Mouse (Mus musculus) brain, adult 10 weeks (tissue): ENCODE results near the gene Nxpe5. TPM values are rescaled to one million over a fixed set of nuclear protein-coding genes. Genes with fewer than 3 reads are reported as not detected.

Experiments
- polyA plus RNA-seq: library from polyadenylated mRNA; stranded (reverse); fragments of 350-450 nt; fragmentation: Illumina TruSeq; extraction: RNeasy Lipid Tissue Mini Kit (QIAGEN cat#74804); gene quantifications from one replicate; pipeline ENCODE4 v1.2.3, GENCODE M21; 2015; ENCODE audit warnings: low read depth, low replicate concordance

The Nxpe5 gene
- polyA plus RNA-seq, result not detected

DNA sequence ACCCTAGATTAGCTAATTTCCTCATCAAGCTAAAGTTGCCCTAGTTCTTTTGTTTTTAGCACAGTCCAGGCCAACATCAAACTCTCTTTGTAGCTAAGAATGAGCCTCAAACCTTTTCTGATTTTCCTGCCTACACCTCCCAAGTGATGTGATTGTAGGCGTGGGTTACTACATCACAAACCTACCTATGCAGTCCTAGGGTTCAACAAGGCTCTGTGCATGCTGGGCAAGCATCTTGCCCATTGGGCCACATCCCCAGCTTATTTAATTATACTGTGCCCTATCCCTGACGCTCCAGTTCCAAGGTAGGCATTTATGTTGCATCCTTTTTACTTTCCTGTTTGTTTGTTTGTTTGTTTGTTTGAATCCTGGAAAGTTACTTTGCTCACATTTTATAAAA lies at the start of gene Nxpe5:
Gene Nxpe5, plus strand, starts transcription at position 199 of the 400 bp plus-strand sequence.

DNA sequence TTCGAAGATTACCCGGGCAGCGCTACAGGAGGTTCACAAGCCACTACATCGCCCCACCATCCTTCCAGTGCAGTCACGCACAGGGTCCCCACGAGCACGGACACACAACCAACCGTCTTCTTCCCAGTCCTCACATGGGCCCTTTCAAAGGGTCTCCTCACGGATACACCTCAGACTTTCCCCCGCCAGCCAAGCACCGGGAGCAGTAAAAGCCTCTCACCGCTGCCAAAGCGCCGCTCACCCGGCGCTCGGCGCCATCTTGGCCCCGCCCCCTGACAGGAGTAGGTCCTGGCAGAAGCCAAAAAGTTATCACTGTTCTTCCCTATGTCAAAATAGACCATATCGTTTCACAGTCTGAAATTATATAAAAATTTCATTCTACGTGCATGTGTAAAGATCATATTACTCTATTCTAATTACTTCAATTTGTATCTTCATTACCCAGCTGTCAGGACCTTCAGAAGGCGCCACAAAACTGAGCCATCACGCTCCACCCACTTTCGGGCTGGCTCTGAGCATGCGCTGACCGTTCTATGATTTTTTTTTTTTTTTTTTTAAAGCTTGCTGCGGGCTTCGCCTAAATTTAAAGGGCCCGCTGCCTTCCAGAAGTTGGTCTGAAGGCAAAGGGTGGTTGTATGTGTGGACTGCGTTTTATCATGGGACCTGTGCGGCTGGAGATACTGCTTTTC lies 38.6 kb upstream of the Nxpe5 start, which contains the start of the genes Taf6 and Cnpy4:
Gene Taf6, minus strand, starts transcription at position 502 of the 689 bp plus-strand sequence.
Gene Cnpy4, plus strand, starts transcription at position 536 of the 689 bp plus-strand sequence.

DNA sequence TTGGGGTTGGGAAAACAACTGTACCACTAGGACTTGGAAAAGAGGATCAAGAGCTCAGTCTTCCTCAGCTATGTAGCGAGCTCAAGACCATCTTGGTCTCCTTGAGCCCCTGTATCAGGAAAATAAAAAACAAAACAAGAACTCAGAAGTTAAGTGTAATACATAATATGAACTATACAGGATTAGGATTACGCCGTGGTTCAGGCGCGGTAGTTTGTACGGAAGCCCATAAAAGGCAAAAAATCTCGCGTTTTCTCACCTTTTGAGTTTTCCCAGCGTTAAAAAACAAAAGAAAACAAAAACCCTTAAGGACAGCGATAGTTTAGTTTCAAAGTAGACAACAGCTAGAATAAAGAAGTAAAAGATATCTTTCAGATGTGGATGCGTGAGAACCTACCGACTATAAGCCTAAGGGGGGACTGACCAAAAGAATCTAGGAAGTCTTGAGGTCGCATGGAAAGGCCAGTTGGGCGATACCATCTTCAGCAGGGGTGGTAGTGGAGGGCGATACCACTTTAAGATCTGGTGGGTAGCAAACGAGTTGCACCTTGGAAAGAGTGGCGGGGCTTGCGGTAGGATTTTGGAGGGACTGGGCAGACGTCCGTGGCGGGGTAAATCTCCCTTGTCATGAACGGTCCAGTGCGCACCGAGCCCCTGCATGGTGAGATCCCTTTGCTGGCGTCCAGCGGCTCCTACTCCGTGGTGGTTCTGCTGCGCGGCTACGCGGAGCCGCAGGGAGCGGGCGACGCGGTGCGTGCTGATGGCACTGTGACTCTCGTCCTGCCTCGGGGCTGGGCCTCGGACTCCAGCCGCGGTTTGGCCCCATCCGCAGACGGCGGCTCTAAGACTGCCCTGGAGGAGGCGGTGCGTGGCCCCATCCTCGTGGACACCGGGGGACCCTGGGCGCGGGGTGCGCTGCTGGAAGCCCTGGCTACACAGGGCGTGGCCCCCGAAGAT lies 31.6 kb upstream of the Nxpe5 start, which contains the start of gene Mblac1:
Gene Mblac1, plus strand, starts transcription at position 544 of the 957 bp plus-strand sequence.

DNA sequence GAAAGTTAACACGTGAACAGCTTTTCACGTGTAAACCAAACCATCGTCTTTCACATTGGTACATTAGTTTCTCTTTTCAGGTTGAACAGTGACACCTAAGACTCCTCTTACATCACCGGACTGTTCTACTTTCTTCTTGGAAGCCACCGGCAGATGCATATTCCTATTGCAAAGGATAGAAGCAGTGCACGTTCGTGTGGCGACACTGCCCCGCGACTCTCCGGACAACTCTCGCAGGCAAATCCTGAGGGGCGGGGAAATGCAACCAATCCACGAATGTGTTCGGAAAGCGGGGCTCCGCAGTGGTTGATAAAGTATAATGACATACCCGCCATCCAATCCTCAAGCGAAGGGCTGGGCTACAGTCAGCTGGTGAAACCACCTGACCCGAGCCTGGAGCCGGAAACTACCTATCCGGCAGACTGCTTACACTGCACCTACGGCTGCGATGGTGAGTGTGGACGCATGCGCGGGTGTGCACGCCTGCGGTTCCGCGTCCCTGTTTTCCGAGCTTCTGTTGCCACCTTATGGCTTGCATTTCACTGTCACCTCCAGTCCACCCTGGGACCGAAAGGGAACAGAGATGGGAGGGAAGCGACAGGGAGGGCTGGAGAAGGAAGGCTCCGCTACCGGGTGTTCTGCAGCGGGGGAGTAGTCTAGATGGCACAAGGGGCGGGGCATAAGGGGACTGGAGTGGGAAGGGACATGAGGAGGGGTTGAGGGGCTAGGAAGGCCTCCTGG lies 29.8 kb downstream of the Nxpe5 start, which contains the start of gene Lamtor4:
Gene Lamtor4, plus strand, starts transcription at position 130 of the 741 bp plus-strand sequence.

DNA sequence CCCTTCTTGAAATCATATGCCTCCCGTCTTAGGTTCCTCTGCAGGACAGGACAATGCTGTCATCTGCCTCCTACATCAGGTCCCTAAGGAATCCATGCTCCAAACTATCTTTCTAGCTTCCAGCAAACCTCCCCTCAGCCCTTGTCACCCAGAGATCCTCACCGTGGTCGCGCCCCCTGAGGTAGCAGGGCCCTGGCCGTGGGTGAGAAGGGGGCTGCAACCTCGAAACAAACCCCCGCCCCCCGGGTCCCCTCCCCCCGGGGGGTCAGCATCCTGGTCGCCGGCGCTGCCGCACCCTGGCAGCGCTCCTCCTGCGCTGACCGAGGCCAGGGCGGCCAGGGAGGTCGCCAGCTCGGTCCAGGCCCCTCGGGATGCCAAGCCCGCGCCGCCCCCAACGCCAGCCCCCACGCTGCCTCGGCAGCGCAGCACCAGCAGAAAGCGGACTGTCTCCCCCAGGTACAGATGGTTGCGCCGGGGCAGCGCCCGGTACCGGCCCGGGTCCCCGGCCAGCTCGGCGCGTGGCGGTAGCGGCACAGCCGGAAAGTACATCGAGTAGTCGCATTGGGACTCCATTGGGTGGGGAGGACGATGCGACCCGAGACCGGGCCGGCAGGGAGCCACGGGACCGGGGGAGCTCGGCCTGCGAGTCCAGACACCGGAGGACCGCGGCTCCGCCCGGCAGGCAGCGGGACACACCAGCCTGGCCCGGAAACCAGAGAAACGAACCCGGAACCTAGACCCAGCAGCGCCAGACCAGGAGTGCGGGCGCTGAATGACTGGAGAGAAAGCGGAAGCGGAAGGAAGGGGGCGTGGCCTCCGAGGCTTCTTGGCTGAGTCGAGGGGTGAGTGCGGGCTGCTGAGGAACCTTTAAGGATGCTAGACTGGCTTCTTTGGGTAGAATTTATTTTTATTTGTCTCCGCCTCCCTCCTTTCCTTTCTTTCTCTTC lies 37.8 kb downstream of the Nxpe5 start, which contains the start of gene BC037034:
Gene BC037034, minus strand, starts transcription at position 774 of the 947 bp plus-strand sequence.

DNA sequence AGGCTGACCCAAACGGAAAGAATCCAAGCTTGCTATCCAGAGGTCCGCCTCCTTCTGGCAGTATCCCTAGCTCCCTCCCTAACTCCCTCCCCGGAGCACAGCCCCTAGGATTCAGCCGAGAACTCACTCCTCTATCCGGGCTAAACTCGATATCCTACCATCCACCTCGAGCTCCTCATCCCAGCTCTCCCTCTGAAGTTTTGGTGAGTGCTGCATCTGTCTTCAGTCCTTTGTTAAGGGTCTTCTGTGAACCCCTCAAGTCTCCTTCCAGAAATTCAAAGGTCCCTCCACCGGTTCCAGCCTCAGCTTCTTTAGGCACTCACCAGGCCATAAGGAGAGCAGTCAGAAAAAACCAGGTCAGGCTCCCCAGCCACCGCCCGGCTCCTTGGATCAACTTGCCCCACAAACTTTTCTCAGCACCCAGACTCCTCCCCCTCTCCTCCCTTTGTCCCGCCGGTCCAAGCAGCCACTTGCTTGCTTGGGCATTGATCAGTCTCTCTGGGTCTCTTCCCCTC lies 46.8 kb downstream of the Nxpe5 start, which contains the start of gene Gal3st4:
Gene Gal3st4, minus strand, starts transcription at position 432 of the 515 bp plus-strand sequence.

DNA sequence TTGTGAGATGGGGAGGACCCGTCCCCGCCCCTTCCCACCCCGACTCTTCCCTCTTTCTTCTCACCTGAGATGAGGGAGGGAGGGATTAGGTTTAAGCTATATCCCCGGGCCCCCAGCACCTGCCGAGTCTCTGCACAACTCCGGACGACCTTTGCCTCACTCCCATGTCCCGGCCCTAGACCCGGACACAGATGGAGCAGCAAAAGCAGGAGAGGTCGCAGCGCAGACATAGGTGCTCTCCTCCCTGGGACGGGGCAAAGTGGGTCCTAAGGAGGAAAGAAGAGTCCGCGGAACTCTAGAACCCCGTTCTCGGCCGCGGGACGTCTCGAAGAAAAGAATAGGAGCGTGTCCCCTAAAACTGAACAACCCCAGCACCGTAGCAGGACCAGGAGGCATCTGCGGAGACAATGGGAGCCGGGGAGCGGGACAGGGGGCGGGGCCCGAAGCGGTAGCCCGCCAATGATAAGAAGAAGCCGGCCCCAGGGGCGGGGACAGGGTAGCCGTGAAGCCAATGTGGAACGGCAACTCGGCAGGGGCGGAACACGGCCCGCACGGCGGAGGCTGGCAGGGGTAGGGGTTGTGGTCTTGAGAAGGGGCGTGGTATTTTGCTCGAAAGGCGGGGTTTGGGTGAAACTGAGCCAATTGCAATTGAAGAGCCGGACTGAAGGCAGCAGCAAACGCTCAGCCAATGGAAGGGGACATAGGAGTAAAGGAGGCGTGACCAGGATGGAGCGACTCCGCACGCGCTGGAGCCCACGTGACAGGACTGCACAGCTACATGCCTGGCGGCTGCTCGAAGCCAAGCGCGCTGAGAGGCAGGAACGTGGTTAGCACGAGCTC lies 54.1 kb downstream of the Nxpe5 start, which contains the start of the genes Gm43720, Gpc2 and Stag3:
Gene Gm43720, minus strand, starts transcription at position 374 of the 840 bp plus-strand sequence.
Gene Gpc2, minus strand, starts transcription at position 421 of the 840 bp plus-strand sequence.
Gene Stag3, plus strand, starts transcription at position 656 of the 840 bp plus-strand sequence.

Other genes with a start within 250 kb of the Nxpe5 start
- gene Azgp1, start 244.4 kb upstream of the Nxpe5 start, polyA plus RNA-seq, result 0.52 TPM
- gene Smok3a, start 204.6 kb upstream of the Nxpe5 start, polyA plus RNA-seq, result not detected
- gene Smok3b, start 204.5 kb upstream of the Nxpe5 start, polyA plus RNA-seq, result not detected
- not detected for gene Smok3c, start 172.7 kb upstream of the Nxpe5 start, polyA plus RNA-seq
- 15.8 TPM for gene Zkscan1, start 140.8 kb upstream of the Nxpe5 start, polyA plus RNA-seq
- gene Zscan21, start 109.0 kb upstream of the Nxpe5 start, polyA plus RNA-seq, result 19.4 TPM
- gene Zfp113, start 70.2 kb upstream of the Nxpe5 start, polyA plus RNA-seq, result 10.5 TPM
- 205 TPM for gene Cops6, start 64.8 kb upstream of the Nxpe5 start, polyA plus RNA-seq
- 18.4 TPM for gene Ap4m1, start 53.9 kb upstream of the Nxpe5 start, polyA plus RNA-seq
- 18.1 TPM for gene Mcm7, start 53.5 kb upstream of the Nxpe5 start, polyA plus RNA-seq
- gene Taf6, start 38.4 kb upstream of the Nxpe5 start, polyA plus RNA-seq, result 35.8 TPM
- gene Cnpy4, start 38.4 kb upstream of the Nxpe5 start, polyA plus RNA-seq, result 13.7 TPM
- gene Mblac1, start 31.6 kb upstream of the Nxpe5 start, polyA plus RNA-seq, result 5.7 TPM
- gene Lamtor4, start 29.6 kb downstream of the Nxpe5 start, polyA plus RNA-seq, result 90.5 TPM
- 48.4 TPM for gene BC037034, start 38.1 kb downstream of the Nxpe5 start, polyA plus RNA-seq
- gene Gal3st4, start 46.9 kb downstream of the Nxpe5 start, polyA plus RNA-seq, result 3.6 TPM
- gene Gm43720, start 54.1 kb downstream of the Nxpe5 start, polyA plus RNA-seq, result not detected
- 3.5 TPM for gene Gpc2, start 54.1 kb downstream of the Nxpe5 start, polyA plus RNA-seq
- 1.1 TPM for gene Stag3, start 54.3 kb downstream of the Nxpe5 start, polyA plus RNA-seq
- gene Pvrig, start 116.1 kb downstream of the Nxpe5 start, polyA plus RNA-seq, result not detected
- 15.3 TPM for gene Zfp157, start 215.6 kb downstream of the Nxpe5 start, polyA plus RNA-seq